Mouse (Mus musculus): ENCODE measurements around the gene Pgrmc1. TPM values are rescaled to one million over a fixed set of nuclear protein-coding genes. Genes with fewer than 3 reads are reported as not detected.

The Pgrmc1 gene
- total RNA-seq (2023): 10 to 100 TPM; 38.9 to 41.7 TPM

GRCm38 (mm10) chrX:36597707-36598389 lies at the start of gene Pgrmc1:
Gene Pgrmc1, plus strand, starts transcription at chrX:36598206.

GRCm38 (mm10) chrX:36644657-36645551 lies 46.9 kb downstream of the Pgrmc1 start, which contains the start of gene Akap17b:
Gene Akap17b, minus strand, starts transcription at chrX:36645395.

Other genes with a start within 250 kb of the Pgrmc1 start
- not detected for gene Gm6268, start 196.9 kb upstream of the Pgrmc1 start, total RNA-seq (2023)
- gene Gm14569, start 106.4 kb upstream of the Pgrmc1 start, total RNA-seq (2023): not detected
- 1 to 10 TPM; 3.2 to 3.4 TPM for gene Akap17b, start 47.2 kb downstream of the Pgrmc1 start, total RNA-seq (2023)
- under 1 TPM in 1 of 2 experiments, not detected in 1; 0.64 TPM for gene Slc25a43, start 145.5 kb downstream of the Pgrmc1 start, total RNA-seq (2023)
- gene Slc25a5, start 197.4 kb downstream of the Pgrmc1 start, total RNA-seq (2023): 100 to 1,000 TPM; 314 to 331 TPM